Mouse (Mus musculus): ENCODE measurements at regions not wholly inside any gene's neighbourhood (a gene's known extent, or its start where the extent isn't known, plus 50 kb on each side); places are given as distances from the start of the nearest gene placed in this dataset.
"Not testable (repeated sequence)": the region's sequence is repeated elsewhere in the genome, so short reads cannot be mapped to it uniquely, and the experiment has no call there.

DNA sequence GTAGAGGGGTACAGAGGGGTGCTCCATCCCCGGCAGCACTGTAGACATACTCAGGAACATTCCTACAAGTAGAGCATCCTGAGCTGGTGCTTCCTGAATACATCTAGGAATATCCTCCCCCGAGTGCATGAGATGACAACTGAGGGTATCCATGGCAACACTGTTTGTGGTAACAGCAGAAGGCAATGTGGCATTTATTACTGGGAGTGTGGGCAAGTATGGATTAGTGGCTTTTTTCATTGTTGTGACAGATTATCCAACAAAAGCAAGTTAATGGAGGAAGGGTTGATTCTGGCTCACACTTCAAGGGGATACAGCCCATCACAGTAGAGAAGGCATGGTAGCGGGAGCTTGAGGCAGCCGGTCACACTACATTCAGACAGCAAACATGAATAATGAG lies 114.0 kb upstream of the Nxpe4 start:
- no peak for DNase-seq (ENCODE audit: low read depth, low spot score)

DNA sequence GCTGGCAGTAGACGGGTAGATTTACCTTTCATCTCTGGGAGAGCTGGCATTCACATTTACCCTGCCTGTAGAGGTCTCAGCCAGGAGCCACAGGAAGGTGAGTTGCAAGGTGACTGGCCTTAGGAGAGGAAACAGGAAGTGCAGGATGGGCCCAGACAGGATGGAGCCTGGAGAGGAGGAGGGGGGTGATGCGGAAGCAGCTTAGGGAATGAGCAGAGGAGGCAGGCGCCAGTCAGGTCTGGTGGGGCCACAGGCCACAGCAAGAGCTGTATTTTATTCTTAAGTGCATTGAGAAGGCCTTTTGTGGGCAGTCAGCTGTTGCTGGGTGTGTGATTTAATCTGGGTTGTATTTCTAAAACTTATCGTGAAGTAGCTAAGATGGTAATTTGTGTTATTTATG lies 108.2 kb upstream of the Nxpe4 start:
- DNase-seq (ENCODE audit: low read depth, low spot score): no peak

DNA sequence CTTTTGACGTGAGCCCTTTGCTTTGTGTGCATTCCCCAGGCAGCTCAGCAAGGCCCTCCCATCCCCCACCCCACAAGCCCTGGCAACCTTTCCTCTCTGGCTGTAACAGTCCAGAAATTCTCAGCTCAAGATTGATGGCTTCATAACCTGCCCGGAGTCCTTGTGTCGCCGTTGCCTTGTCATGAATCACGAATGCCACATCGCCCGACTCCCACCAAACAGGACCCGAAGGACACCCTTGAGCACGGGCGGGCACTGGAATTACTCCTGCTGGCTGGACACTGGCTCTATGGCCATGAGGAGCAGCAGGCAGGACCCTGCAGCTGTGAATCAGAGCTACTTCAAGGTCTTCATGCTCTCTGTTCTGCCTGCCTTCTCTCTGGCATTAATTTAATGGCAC lies 106.6 kb upstream of the Nxpe4 start:
- DNase-seq (ENCODE audit: low read depth, low spot score): no peak

DNA sequence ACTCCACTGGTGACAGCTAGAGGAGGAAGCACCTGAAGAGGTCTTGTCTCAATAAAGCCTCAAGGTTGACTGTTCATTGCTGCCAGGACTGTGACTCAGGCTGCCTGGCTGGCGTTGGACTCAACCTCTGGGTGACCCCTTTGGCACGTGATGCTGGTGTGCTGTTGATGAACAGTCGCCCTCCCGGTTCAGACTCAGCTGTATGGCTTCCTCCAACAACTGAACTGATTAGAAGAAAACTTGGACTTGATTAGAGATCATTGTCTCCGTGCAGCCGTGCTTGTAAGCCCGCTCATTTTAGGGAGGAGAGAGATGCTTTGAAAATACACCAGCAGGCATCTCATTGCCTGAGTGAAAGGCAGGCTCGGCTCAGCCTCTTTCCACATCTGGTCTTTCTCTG lies 103.2 kb upstream of the Nxpe4 start:
- DNase-seq (ENCODE audit: low read depth, low spot score): no peak

DNA sequence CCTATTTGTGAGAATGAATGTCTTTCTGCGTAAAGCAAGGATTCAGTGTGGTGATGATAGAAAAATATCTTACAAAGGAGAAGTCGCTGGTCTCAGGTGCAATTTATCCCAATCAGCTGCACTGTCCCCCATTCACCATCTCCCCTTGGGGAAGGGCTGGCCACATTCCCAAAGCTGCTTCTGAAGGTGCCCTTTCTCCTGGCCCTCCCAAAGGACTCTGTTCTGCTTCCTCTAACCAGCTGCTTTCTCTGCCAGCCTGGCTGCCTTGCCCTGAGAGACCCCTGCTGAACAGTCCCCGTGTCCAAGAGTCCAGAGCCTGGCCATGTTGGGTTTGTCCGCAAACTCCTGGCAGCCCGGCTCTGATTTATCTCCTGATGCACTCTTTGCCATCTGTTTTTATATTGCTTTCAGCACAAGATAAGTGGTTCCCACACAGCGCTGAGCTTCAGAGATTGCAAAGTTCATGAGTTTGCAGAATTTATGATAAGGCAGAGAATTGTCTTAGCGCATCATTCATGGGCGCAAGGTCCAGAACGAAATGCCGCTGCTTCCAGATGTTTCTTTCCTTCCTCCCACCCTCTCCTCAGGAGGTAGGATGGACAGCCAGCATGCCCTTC lies 102.2 kb upstream of the Nxpe4 start:
- DNase-seq (ENCODE audit: low read depth, low spot score): no peak

DNA sequence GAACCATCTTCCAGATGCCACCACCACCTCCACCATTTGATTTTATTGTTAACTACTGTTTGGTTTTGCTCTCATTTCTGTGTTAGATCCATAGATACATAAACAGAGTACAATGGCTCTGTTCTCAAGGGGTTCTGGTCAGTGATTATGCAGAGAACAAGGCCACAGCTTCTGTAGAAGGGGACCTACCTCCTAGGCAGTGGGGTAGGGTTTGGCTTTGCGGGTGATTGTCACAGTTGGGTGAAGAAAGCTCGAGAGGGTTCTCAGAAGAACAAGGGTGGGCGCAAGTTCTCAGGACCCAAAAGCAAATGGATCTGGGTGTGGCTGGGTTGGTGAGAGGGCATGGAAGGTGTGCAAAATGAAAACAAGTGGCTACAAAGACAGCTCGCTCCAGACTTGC lies 100.8 kb upstream of the Nxpe4 start:
- no peak for DNase-seq (ENCODE audit: low read depth, low spot score)

DNA sequence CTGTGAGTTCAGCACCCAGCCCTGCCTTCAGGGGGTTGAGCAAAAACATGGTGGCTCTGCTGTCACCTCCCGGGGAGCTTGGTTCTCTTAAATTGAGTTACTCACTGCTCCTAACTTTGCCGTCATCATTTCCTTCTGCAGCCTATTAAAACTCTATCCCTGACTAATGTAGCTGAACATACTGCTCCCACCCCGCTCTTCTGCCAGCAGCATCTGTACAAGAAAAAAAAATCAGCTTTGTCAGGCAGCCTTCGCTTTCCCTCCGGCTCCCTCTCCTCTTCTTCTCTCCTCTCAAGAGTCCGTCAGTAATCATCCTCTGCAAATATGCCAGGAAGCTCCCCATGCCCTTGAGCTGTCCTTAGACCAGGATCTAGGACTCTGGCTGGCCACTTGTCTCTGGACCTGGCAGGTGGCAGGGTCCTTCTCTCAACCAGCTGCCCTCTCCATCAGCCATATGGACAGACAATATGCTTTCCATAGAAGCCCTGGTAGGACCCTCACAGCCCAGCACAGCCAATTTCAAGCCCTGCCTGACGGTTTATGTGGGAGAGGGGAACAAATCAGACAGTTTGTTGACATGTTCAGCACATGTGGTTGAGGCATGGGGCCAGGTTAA lies 95.0 kb upstream of the Nxpe4 start:
- DNase-seq (ENCODE audit: low read depth, low spot score): no peak

DNA sequence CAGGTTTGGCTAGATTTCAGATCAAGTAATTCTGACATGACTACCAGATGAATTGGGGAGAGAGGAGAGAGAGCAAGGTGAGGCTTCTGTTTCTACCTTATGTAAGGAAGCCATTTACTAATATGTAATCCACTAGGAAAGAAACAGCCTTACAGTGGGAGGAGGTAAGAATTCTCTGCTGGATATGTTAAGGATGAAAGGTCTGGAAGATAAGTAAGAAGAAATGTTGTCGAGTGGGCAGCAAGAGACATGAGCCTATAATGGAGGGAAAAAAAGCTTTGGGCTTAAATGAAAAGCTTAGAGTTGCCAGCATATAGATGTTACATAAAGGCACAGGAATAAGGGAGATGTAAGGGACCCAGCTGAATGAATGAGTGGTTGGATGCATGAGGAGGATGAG lies 89.2 kb upstream of the Nxpe4 start:
- DNase-seq (ENCODE audit: low read depth, low spot score): no peak

DNA sequence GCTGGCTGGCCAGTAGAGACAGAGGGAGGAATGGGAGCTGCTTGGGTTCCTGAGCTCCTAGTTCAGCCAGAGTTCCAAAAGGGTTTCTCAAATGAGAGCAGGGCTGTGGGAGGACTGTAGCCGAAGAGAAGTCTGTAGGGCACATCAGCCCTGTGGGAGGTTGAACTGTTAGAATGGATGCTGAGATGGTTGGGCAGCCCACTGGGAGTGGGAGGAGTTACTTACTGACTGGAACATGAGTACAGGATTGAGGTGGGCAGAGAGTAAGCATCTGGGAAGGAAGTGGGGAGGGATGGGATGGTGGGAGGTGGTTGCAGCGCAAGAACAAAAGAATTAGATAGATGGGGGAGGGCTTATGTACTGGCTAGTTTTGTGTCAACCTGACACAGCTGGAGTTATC lies 88.7 kb upstream of the Nxpe4 start:
- DNase-seq (ENCODE audit: low read depth, low spot score): no peak

DNA sequence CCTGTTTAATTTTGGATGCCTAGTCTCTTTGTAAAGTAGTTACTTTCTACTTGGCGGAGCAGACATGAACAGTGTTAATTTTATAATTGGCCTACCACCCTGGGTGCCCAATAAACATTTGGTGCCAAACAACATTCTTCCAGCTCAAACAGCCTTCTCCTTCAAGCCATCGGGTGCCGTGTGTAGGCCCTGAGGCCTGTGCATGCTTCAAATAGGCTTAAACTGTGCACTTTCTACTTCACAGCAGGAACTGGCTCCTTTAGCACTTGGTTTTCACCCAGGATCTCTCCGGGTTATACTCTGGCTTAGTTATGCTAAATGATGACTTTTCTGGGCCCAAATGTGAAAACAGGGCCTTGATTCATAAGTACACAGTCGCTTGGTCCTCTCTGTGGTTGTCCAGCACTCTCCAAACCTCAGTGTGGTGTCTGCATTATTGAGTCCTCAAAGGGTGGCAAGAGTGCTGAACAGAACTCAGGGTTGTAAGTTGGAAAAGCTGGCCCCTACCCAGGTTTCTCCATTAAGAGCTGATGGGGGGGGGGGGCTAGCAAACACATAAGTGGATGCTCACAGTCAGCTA lies 86.1 kb upstream of the Nxpe4 start:
- DNase-seq (ENCODE audit: low read depth, low spot score): no peak

DNA sequence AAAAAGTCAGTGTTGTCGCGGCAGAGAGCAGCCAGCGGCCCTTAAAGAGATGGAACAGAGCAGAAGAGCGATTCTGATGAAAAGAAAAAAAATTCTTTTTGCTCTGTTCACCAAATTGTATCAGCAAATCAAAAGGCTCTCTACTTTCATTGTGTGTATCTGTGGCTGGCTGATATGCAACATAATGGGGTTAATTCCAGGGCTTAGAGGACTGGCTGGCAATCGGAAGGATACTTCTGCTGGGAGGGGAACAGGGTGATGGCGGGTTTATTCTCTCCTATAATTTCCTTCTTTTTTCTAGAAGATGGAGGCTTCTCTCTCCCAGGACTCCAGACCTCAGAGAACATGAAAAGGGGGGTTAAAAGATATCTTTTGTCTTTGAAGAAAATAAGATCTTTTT lies 79.4 kb upstream of the Nxpe4 start:
- no peak for DNase-seq (ENCODE audit: low read depth, low spot score)

DNA sequence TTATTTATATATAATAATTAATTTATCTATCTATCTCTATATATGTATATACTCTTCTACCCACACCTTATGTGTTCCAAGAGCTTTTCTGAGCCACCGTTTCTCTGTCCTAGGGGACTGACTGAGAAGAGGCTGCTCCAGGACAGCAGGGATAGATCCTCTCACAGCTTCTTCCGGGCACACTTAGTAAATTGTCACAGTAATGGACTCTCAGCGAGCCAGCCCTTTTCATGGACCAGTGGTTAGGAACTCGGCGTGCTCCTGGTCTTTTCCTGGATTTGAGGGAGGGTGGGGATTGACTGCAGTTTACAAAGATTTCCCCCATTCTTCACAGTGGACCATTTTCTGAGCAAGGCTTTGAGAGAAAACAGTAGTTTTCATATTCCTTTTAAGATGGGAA lies 77.6 kb upstream of the Nxpe4 start:
- DNase-seq (ENCODE audit: low read depth, low spot score): not testable (repeated sequence)

DNA sequence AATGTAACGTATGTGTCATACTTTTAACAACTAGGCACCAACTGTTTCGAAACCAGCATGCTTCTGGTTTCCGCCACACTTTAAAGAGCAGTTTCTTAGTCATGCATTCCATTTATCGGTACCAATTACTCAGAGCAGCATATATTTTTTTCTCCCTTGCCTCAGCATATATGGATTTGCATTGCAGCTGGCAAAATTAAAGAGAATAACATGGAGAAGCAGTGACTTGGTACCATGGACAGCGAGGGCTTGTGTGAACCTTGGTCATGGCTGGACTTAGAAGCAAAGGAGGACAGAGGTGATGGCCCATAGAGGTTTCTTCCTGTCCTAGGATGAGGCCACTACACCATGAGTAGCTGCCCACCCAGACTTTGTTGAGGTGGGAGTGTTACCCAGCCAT lies 72.2 kb upstream of the Nxpe4 start:
- no peak for DNase-seq (ENCODE audit: low read depth, low spot score)

DNA sequence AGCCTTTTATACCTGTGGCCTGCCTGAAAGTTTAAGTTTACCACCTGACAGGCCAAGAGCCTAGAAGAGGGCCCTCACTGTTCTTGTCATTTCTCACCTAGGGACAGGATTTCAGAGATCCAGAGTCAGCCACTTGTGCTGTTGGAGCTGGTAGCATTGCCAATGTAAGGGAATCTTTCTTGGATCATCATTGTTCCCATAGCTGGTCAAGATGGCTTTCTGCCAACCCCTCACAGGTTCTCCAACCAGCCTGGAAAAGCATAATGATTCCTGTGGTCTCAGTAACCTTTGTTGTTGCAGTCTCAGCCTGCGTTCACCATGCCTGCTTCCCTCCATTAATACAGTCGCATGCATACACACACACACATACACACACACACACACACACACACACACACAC lies 67.1 kb upstream of the Nxpe4 start:
- DNase-seq (ENCODE audit: low read depth, low spot score): no peak

DNA sequence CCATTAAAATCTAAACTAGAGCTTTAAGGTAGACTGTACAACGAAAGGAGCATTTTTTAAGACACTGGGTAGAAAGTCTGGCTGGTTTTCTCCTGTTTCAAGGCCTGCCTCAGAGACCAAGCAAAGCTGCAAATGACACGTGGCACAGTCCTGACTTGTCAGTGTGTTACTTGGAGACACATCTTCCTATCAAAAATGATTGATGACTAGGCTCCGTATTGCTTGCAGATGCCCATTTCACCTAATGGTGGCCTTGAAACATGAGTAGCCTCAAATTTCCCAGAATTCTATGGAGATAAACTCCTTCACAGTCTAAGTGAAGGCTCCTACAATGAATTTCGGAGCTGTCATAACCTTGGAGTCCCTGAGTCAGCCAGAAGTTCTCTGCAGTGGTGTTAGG lies 62.0 kb upstream of the Nxpe4 start:
- no peak for DNase-seq (ENCODE audit: low read depth, low spot score)

DNA sequence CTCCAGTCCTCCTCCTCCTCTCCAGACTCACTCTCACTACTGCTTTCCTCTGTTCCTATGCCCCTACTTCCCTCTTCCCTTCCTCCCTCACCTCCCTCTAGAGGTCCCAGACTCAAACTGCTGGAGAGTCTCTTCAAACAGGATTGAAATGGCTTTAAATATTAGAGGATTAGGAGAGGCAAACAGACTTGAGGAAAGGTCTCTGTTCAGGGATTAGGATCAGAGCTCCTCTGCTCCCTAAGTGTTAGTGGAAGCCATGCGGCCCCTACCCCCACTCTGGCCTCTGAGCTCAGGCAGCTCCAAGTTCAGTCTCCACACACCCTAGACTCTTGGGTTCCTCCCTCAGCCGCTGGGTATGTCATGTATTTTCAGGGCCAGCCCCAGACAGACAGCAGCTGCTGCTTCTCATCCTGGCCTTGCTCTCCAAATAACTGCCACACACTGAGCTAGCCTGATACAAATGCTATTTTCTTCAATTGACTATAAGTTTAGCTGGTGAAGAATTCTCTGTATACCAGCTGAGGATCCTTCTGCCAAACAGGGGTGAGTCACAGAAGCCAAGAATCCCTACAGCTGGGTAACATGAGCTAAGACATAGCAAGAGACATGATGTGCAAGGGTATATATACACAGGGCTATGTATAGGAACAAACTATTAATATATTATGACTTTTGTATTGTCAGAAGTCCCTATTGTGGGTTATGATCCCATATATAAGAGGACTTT lies 55.2 kb upstream of the Nxpe4 start:
- DNase-seq (ENCODE audit: low read depth, low spot score): no peak

DNA sequence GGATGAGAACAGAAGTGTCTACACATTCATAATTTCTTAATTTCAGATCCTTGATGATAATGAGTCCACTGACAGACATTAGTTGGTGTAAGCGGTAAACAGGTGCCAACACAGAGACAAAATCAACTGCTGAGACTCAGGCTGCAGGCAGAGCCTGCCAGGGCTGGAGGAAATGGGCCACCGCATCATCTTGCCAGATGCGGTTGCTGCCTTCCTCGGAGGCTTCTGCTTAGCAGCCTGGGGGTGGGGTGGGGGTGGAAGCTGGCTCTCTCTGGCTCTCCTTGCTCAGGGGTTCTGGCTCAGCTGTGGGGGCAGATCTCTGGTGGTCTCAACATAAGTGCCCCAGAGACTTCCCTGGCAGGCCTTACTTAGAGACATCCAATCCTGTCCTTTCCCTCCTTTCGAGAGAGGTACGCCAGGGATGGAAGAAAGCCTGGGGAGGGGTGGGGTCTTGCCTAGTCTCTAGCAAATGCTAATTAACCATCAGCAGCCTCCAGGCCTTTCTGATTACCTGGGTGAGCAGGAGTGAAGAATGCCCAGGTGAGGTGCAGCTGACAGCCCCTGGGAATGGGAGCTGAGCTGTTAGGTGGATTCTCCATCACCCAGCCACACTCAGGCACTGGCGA lies 52.7 kb upstream of the Nxpe4 start:
- DNase-seq (ENCODE audit: low read depth, low spot score): peak; percentile 2

DNA sequence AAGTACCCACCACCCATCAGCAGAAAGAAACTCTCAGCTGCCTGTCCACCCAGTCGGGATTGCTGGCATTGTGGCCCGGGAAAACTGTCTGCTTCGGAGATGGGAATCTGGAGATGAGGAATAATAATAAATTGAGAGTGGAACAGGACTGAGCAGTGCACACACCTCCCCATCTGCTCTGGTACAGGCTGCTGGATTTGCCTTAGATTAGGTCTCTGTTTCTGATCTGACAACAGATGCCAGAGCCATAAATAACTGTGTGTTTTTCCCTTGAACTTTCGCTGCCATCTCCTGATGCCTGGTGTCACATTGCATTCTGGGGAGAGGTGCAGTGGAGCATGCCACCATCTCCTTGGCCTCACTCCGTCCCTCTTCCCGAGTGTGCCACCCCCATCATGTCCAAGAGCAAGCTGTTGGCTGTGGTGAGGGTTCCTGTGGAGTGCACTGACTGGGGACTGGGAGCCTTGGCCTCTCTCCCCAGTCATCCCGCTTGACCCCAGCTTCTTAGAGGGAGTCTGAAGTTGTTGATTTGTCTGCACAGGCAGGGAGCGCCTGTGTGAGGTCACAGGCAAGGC lies 50.4 kb upstream of the Nxpe4 start:
- no peak for DNase-seq (ENCODE audit: low read depth, low spot score)

All from ES-CJ7 (cell line).